Mouse (Mus musculus): ENCODE results near the gene Fgd5.
"Not testable (repeated sequence)": the region's sequence is repeated elsewhere in the genome, so short reads cannot be mapped to it uniquely, and the experiment has no call there.

The Fgd5 gene

GRCm38 (mm10) chr6:92065721-92066496 lies 87.2 kb downstream of the Fgd5 start:
- DNase-seq (ENCODE audit: low read depth, low spot score), result peak; percentile 42

GRCm38 (mm10) chr6:92067146-92067790 lies 88.6 kb downstream of the Fgd5 start:
- peak; percentile 81 for DNase-seq (ENCODE audit: low read depth, low spot score)

GRCm38 (mm10) chr6:92071121-92071839 lies 92.6 kb downstream of the Fgd5 start:
- DNase-seq (ENCODE audit: low read depth, low spot score), result no peak

GRCm38 (mm10) chr6:92080730-92081129 lies 102.1 kb downstream of the Fgd5 start:
- DNase-seq (ENCODE audit: low read depth, low spot score), result no peak

GRCm38 (mm10) chr6:92082756-92083155 lies 104.1 kb downstream of the Fgd5 start:
- DNase-seq (ENCODE audit: low read depth, low spot score), result no peak

- DNase-seq (ENCODE audit: low read depth, low spot score), result no peak
Observed at GRCm38 (mm10) chr6:92084932-92085331, 106.3 kb downstream of the Fgd5 start.

- DNase-seq (ENCODE audit: low read depth, low spot score), result not testable (repeated sequence)
Observed at GRCm38 (mm10) chr6:92089141-92089540, 110.5 kb downstream of the Fgd5 start.

GRCm38 (mm10) chr6:92089982-92090381 lies 111.3 kb downstream of the Fgd5 start:
- DNase-seq (ENCODE audit: low read depth, low spot score), result no peak

- DNase-seq (ENCODE audit: low read depth, low spot score), result peak; percentile 53
Observed at GRCm38 (mm10) chr6:92090497-92090896, 111.8 kb downstream of the Fgd5 start.

GRCm38 (mm10) chr6:92091130-92091591 lies 112.5 kb downstream of the Fgd5 start, which contains the start of gene Nr2c2:
Gene Nr2c2 (plus strand): TSS chr6:92091390.
- peak; percentile 74 for DNase-seq (ENCODE audit: low read depth, low spot score)

- DNase-seq (ENCODE audit: low read depth, low spot score), result peak; percentile 98
Observed at GRCm38 (mm10) chr6:92091767-92092489, 113.2 kb downstream of the Fgd5 start.

GRCm38 (mm10) chr6:92092737-92093136 lies 114.1 kb downstream of the Fgd5 start:
- DNase-seq (ENCODE audit: low read depth, low spot score), result no peak

GRCm38 (mm10) chr6:92093869-92094268 lies 115.2 kb downstream of the Fgd5 start:
- DNase-seq (ENCODE audit: low read depth, low spot score), result no peak

GRCm38 (mm10) chr6:92100679-92101360 lies 122.1 kb downstream of the Fgd5 start:
- peak; percentile 49 for DNase-seq (ENCODE audit: low read depth, low spot score)

- DNase-seq (ENCODE audit: low read depth, low spot score), result no peak
Observed at GRCm38 (mm10) chr6:92124547-92124946, 145.9 kb downstream of the Fgd5 start.
